Mouse (Mus musculus) lung, postnatal 0 days (tissue): Measurements from ENCODE around the gene Cdk5rap3.

Experiments used
- CTCF ChIP-seq: IDR thresholded peaks from 2 replicates; pipeline ENCODE4 v1.5.1; 2016; ENCODE audit warnings: antibody characterized with exemption, mild to moderate bottlenecking
- EP300 ChIP-seq: IDR thresholded peaks from 2 replicates; pipeline ENCODE4 v1.6.1; 2016; ENCODE audit warnings: antibody characterized with exemption, mild to moderate bottlenecking, control low read depth

DNA sequence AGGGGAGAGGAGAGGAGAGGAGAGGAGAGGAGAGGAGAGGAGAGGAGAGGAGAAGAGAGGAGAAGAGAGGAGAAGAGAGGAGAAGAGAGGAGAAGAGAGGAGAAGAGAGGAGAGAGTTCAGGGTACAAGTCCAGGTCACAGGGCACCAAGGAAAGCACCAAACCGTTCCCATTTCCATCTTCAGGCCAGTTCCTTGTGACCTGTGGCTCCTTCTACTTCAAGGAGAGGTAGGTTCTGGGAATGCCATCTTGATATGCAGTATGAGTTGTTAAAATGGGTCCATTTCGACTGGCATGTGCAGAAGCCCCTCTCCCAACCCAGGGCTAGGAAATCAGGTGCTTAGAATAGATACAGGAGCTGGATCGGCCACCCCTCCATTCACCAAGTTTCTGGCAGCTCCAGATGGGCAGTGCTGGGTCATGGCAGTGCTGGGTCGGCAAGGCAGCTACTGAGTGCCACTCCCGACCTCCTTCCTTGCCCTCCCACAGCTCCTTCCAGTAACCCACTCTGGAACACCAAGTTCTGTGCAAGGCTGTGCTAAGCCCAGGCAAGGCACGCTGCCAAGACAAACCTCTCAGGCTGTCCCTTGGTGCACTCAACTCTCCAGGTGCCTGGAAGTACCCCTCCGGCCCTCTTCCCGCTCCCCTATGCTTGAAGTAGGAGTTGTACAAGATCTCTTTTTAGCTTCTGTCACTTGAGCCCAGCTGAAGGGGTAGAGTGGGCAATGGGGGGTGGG, 15.2 kb upstream of the Cdk5rap3 start:
- TF ChIP-seq CTCF (no peak), EP300 (peak; percentile 97)
